Mouse (Mus musculus) lung, adult 18-20 months (tissue): ENCODE results near the gene Nosip.
A peak's percentile ranks its signal among the peaks of the same experiment; 100 is the strongest.

ENCODE experiments used
- DNase-seq, 2 experiments: peaks; one replicate each; pipeline ENCODE4 v3.0.0; 2022; ENCODE audit warnings: mixed read lengths in 2 of 2

Gene Nosip

GRCm38 (mm10) chr7:45036702-45037101 lies 25.5 kb upstream of the Nosip start:
- DNase-seq = no peak

DNA sequence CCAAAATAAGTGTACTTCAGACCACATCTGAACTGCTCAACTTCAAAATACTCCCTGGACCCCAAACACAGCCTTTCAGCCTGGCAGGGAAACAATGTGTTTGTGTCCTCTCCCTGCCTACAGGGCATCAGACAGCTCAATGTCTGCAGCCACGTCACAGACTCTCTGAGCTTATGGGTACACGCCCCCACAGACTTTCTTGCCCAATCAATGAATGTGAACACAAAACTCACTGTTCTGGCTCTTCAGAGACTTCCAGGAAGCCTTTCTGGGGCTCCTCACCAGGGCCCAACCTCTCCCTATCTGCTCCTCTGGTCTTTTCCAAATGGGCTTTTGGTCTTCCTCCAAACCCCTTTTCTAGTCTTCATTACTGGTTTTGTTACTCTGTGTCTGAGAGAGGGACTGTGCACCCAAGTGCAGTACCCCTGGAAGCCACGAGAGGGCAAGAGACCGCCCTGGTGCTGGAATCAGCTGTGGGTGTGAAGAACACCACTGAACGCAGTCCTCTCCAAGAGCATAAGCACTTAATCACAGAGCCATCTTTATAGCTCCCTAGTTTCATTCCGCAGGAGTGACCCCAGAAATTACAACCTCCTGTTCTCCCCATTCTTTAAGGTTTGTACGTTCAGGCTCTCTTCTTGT lies 24.4 kb upstream of the Nosip start:
- peak; percentile 56 to 60 for DNase-seq

DNA sequence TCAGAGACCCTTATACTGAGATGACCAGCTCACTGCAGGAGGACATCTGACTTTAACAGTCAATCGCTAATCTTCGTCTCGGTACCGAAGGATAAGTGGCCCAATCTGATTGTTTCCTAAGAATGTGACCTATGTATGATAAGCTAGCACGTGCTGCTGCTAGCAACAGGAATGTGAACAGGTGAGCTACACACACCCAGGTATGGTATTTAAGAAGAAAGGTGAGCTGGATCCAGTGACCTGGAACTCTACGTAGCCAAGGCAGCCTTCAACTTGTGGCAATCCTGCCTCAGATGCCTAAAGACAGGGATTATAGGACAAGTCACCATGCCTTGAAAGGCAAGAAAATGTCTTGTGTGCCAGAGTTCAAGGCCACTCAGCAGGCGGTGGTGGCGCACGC lies 23.8 kb upstream of the Nosip start:
- DNase-seq = no peak

DNA sequence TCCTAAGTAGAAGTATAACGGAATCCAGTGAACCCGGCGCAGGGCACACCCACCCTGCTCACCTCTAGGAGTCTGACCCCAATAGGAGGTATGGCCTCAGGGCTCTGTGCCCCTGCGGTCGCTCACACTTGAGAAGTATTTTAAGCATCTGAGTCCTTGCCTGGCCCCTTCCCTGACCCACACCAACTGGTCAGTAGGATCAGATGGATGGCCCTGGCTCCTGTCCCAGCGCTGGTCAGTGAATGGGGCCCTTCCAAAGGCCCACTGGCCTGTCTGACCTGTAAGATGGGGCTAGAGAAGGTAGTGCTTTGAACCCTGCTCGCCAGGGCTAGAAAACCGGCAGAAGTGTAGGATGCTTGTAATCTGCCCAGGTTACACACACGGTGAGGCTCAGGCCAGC lies 21.4 kb upstream of the Nosip start:
- no peak for DNase-seq

DNA sequence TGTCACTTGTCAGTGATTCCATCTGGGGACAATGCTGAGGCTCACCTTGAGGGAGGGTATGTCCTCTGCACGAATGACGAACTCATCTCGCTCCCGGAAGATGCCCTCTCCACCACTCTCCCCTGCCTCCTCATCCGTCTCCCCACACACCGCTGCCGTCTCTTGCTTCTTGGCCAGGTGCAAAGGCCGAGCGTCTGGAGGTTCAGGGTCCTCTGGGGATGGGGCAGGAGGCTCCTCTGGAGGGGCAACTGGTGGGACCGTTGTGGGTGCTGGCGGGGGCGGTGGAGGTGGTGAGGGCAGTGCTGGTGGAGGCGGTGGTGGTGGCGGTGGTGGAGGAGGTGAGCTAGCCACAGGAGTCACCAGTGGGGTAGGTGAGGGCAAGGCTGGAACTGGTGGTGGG lies 18.9 kb upstream of the Nosip start:
- DNase-seq = no peak

DNA sequence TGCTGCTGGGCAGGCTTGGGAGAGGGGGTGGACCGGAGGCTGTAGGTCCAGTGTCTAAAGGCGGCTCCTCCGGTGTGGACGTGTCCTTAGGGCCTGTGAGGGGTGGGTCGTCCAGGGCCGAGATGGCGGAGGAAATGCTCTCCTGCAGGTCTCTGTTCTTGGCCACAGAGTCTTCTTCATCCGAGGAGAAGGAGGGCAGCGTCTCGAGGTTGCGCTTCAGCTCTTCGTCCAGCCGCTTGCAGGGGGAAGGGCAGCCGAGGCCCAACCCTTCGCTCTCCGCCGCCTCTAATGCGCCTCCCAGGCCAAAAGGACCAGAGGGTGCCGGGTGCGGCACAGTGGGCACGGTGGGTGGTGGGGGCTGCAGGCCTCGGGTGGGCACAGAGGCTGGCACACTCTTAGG lies 16.5 kb upstream of the Nosip start:
- no peak for DNase-seq

DNA sequence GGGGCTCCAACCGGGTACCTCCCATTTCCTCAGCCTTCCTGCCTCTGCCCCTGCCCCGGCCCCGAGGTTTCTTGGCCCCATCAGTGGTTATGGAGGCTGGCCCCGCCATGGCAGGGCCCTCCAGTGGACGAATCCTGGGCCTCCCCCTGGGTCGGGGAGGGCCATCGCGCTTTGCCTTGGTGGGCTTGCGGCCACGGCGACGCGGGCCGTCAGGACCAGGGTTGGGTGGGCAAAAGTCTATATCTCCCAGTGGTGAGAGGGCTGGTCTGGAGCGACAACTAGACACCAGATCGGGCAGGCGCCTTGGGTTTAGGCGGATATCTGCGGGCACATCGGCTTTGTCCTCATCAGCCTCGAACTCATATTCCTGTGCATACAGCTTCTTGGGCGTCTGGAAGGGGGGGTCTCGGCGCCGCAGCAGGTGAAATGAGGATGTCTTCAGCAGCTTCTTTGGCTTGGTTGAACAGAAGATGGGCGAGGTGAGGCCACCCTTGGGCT lies 15.3 kb upstream of the Nosip start:
- DNase-seq = no peak

- no peak for DNase-seq
Measured at GRCm38 (mm10) chr7:45047491-45047890, 14.7 kb upstream of the Nosip start.

DNA sequence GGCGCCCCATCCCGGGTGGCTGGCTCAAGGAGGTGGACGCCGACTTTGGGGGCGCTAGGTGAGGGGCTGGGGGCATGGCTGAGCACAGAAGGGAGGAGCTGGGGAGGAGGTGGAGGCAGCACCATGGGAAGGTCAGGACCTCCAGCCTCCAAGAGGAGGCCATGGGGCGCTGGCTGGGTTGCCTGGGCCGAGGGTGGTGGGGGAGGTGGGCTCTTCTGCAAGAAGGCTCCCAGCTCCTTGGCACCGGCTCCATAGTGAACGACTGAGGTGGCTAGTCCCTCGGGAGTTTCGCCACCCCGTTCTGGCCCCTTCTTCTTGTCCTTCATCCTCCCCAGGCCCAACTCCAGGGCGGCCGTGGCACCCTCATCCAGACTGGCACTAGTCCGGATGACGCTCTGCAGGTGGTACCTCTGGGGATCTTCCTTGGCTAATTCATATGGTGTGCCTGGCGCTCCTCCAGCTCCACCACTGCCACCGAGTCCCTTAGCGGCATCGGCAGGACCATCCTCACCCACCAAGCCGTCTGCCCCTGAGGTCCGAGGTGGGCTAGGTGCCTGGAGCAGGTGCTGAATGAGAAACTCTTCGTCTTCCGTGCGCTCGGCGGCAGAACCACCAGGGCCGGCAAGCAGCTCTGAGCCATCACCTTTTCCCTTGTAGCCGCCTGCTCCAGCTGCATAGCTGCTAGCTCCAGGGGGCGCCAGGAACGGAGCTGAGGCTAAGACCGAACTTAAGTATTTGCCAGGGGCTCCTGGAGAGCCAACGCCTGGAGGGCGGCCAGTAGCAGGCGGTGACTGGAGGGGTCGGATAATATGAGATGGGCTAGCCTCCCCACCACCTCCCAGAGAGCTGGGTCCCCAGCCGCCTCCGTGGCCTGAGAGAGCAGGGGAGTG lies 14.0 kb upstream of the Nosip start:
- no peak for DNase-seq

- DNase-seq = no peak
Measured at GRCm38 (mm10) chr7:45048923-45049657, 13.1 kb upstream of the Nosip start.

DNA sequence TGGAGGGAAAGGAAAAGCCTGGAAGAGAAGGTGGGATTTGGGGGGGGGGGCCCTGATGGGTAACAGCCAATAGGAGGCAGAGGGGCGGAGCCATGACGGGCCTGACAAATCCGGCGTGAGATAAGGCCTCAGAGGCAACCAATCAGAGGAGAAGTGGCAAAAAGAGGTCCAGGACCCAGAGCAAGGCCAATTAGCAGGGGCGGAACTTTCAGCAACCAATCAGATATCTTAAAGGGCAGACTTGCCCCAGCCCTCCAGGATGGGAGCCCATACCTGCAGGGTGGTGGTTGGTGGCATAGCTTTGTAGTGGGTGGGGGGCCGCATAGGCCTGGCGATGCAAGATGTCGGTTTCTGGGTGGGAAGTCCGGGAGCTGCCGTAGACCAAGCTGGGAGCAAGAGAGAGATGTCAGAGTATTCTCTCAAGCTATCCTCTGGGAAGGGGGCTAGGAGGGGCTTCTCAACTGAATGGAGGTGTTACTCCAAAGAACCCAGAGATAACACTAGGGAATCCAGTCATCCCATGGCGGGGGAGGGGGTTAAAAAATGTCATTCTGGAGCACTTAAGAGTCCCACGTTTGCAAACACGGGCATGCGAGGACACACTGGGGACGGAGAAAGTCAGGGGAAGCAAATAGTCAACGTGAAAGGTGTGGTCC lies 11.2 kb upstream of the Nosip start:
- peak; percentile 60 to 72 for DNase-seq

DNA sequence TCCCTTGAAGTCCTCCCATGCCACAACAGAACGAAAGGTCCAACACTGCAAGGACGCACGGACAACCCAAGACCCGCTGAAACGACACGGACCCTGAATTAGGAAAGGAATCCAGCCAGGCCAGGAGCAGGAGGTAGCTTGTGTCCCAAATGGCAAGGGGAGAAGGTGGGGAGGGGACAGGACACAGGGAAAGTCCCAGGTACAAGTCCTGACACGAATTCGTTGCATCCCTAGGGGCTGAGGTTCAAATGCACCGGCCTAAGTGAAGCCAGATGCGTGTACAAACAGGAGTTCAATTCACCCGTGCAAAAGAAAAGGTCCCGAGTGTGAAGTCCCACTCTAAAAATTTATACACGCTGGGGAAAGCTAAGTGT lies 10.6 kb upstream of the Nosip start:
- DNase-seq = no peak

DNA sequence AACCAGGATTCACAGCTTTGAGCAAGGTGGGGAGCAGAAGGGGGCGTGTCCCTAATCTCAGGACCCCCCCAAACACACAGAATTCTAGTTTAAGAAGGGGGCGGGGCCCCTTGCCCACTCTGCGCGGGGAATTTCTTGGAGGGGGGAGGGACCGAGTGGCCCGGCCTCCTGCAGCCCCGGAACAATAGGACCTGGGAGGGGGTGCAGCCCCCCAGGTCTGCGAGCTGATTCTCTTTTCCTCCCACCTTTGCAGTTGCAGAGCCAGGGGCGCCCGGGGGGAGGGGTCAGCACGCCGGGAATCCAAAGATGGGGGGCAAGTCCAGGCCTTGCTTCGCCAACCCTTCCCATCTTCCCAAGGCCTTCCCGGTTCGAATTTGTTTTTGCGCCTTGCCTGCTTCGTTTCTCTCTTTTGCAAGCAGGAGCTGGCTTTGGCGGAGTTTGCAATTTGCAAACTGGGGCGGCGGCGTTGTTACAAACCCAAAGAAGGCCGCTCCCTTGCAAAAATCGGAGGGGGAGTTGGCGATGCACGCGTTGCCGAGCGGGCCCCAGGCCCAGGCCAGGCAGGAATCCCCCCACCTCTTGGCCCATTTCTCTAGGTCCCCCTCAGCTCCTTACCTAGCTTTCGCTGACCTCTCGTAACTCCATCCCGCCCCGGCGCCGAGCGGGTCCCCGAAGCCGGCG lies 9.9 kb upstream of the Nosip start:
- peak; percentile 40 to 45 for DNase-seq

- no peak for DNase-seq
Measured at GRCm38 (mm10) chr7:45052862-45053116, 9.4 kb upstream of the Nosip start, which contains the start of gene Prr12. Gene Prr12, minus strand, starts transcription at chr7:45052881.

DNA sequence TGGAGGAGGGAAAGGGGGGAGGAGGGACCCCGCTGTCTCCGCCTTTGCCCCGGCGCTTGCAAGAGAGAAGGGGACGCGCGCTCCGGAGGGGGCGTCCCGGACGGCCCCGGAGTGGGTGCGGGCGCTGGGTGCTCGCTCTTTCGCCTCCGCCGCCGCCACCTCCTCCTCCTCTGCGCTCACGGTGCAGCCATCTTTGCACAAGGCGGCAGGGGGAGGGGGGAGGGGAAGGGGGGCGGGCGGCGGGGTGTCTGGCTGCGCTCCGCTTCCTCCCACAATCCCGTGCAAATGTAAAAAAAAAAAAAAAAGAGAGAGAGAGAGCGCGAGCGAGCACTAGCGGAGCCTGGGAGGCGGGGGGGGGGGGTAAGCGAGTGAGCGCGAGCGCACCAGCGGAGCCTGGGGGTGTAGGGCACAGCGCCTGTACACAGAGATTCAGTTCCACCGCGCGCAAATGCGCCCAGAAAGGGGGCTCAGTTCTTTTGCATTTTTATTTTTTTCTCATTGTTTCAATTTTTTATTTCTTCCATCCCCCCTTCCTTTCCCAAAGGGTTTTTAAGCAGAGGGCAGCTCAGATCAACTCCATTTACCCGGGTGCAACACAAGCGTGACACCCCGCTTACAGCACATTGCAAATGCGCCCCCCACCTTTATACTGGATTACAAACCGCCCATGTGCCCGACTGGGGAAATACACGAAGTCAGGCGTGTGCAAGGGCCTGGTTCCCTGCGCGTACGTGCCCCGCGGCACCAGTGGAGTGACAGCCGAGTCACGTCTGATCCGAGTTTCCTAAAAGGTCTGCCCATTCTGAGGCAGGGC lies 8.9 kb upstream of the Nosip start:
- peak; percentile 69 to 78 for DNase-seq

- peak; percentile 98 to 99 for DNase-seq
Measured at GRCm38 (mm10) chr7:45053931-45054510, 8.2 kb upstream of the Nosip start.

GRCm38 (mm10) chr7:45056329-45056971 lies 5.8 kb upstream of the Nosip start:
- DNase-seq = no peak

GRCm38 (mm10) chr7:45056972-45057348 lies 5.3 kb upstream of the Nosip start:
- DNase-seq = no peak

DNA sequence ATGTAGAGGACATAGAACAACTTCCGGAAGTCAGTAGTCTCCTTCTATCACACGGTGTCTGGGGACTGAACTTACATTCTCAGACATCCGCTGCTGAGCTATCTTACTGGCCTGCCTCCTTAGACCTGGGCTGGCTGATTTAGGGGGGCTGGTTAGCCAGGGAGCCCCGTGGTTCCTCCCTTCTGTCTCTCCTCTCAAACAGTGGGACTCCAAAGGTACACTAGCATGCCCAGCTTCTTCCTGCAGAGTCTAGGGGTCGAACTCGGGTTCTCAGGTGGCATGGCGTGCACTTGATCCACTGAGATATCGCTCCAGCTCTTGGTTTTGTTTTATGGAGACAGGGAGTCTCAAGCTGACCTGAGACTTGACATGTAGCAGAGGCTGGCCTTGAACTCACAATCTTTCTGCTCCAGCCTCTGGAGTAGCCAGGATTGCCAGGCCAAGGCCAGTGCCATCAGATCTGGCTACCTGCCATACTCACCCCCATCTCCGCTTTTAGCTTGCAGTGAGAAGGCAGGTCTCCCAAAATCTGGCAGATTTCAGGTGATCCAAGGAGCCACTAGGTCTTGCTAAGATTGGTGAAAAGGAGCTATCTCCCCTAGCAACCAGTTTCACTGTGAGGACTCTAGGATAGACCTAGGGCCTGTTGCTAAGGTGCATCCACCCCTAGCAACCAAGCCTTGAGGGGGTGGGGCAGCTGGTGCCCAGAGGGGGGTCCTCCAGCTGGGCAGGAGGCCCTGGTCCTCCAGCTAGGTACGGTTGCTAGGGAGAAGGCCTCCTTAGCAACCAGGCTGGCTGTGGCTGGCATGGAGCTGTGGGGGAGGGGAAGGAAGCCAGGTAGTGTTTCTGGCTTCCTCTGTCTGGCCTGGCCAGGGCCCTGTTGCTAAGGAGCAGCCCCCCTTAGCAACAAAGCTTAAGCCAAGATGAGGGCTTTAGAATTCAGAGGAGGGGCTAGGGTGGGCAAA lies 3.3 kb upstream of the Nosip start:
- DNase-seq = no peak
